Mouse (Mus musculus) WW6 (cell line): ENCODE measurements around the gene Plekhn1.
A peak's percentile ranks its signal among the peaks of the same experiment; 100 is the strongest.

Source experiments
- DNase-seq: peaks from one replicate; pipeline ENCODE4 v3.0.0-alpha.2; 2013; ENCODE audit warnings: low read depth, low spot score

Gene Plekhn1

GRCm38 (mm10) chr4:156234701-156235213, at the start of gene Plekhn1:
Gene Plekhn1 (minus strand): TSS chr4:156234857.
- peak; percentile 55 for DNase-seq

GRCm38 (mm10) chr4:156255078-156255839, 20.6 kb upstream of the Plekhn1 start, which contains the start of gene Samd11:
Gene Samd11 (minus strand): TSS chr4:156255657.
- DNase-seq = no peak

- DNase-seq = no peak
Observed at GRCm38 (mm10) chr4:156254361-156255077, 19.9 kb upstream of the Plekhn1 start.

GRCm38 (mm10) chr4:156253043-156253442, 18.4 kb upstream of the Plekhn1 start:
- DNase-seq = no peak

GRCm38 (mm10) chr4:156252619-156253018, 18.0 kb upstream of the Plekhn1 start:
- no peak for DNase-seq

- no peak for DNase-seq
Observed at GRCm38 (mm10) chr4:156252140-156252539, 17.5 kb upstream of the Plekhn1 start.

- DNase-seq = no peak
Observed at GRCm38 (mm10) chr4:156251081-156251480, 16.4 kb upstream of the Plekhn1 start.

- no peak for DNase-seq
Observed at GRCm38 (mm10) chr4:156249567-156249966, 14.9 kb upstream of the Plekhn1 start.

GRCm38 (mm10) chr4:156236651-156237447, 2.2 kb upstream of the Plekhn1 start:
- no peak for DNase-seq

GRCm38 (mm10) chr4:156235808-156236533, 1.3 kb upstream of the Plekhn1 start, which contains the start of gene Noc2l:
Gene Noc2l (plus strand): TSS chr4:156236010.
- DNase-seq = peak; percentile 81

- no peak for DNase-seq
Observed at GRCm38 (mm10) chr4:156235360-156235770, 708 bp upstream of the Plekhn1 start.

GRCm38 (mm10) chr4:156234021-156234501, 596 bp downstream of the Plekhn1 start:
- no peak for DNase-seq

- DNase-seq = peak; percentile 40
Observed at GRCm38 (mm10) chr4:156228393-156229024, 6.1 kb downstream of the Plekhn1 start.

- no peak for DNase-seq
Observed at GRCm38 (mm10) chr4:156227752-156228392, 6.8 kb downstream of the Plekhn1 start.

- DNase-seq = no peak
Observed at GRCm38 (mm10) chr4:156224276-156224675, 10.4 kb downstream of the Plekhn1 start.

GRCm38 (mm10) chr4:156219936-156220335, 14.7 kb downstream of the Plekhn1 start:
- DNase-seq = no peak

- no peak for DNase-seq
Observed at GRCm38 (mm10) chr4:156217838-156218237, 16.8 kb downstream of the Plekhn1 start.

GRCm38 (mm10) chr4:156217022-156217669, 17.5 kb downstream of the Plekhn1 start:
- DNase-seq = no peak

- no peak for DNase-seq
Observed at GRCm38 (mm10) chr4:156216196-156216595, 18.5 kb downstream of the Plekhn1 start.
